Mouse (Mus musculus) kidney, postnatal 0 days (tissue): Measurements from ENCODE around the gene Cyp4a10. TPM values are rescaled to one million over a fixed set of nuclear protein-coding genes. Genes with fewer than 3 reads are reported as not detected.
"Not testable (repeated sequence)": the region's sequence is repeated elsewhere in the genome, so short reads cannot be mapped to it uniquely, and the experiment has no call there.

Experiments used
- ATAC-seq: fragments of 200-750 bp; cut with Nextera tagmentation; replicated peaks from 2 replicates; pipeline ENCODE4 v1.8.0; 2017; ENCODE audit warnings: low read depth, moderate number of reproducible peaks, moderate TSS enrichment, moderate library complexity; ENCODE audit not compliant: low FRiP score
- DNase-seq: peaks from one replicate; pipeline ENCODE4 v3.0.0-alpha.2; 2016; ENCODE audit warnings: low spot score
- H3K27ac ChIP-seq: fragments of 300-500 bp; sonication (generic); 2 replicates; pipeline ENCODE4 v1.5.1; 2014; ENCODE audit warnings: mild to moderate bottlenecking
- H3K27me3 ChIP-seq: fragments of 300-500 bp; sonication (generic); 2 replicates; pipeline ENCODE4 v1.6.1; 2014; ENCODE audit warnings: low read length, mixed read lengths; ENCODE audit not compliant: insufficient read depth
- H3K36me3 ChIP-seq: fragments of 300-500 bp; sonication (generic); 2 replicates; pipeline ENCODE4 v1.6.1; 2014; ENCODE audit warnings: low read length, mixed read lengths; ENCODE audit not compliant: insufficient read depth
- H3K4me1 ChIP-seq: fragments of 300-500 bp; sonication (generic); replicated peaks from 2 replicates; pipeline ENCODE4 v1.6.1; 2014; ENCODE audit warnings: antibody characterized with exemption, low read length, mixed read lengths; ENCODE audit not compliant: insufficient read depth
- H3K4me2 ChIP-seq: fragments of 300-500 bp; sonication (generic); 2 replicates; pipeline ENCODE4 v1.6.1; 2014; ENCODE audit warnings: mild to moderate bottlenecking, low read length, moderate library complexity, mixed read lengths
- H3K4me3 ChIP-seq: fragments of 300-500 bp; sonication (generic); replicated peaks from 2 replicates; pipeline ENCODE4 v1.5.1; 2014; ENCODE audit warnings: low read depth, low read length
- H3K9ac ChIP-seq: fragments of 300-500 bp; sonication (generic); 2 replicates; pipeline ENCODE4 v1.6.1; 2014; ENCODE audit warnings: low read depth, low read length
- H3K9me3 ChIP-seq: fragments of 300-500 bp; sonication (generic); replicated peaks from 2 replicates; pipeline ENCODE4 v1.6.1; 2016; ENCODE audit warnings: low read length, inconsistent platforms, mixed read lengths
- CTCF ChIP-seq: IDR thresholded peaks from 2 replicates; pipeline ENCODE4 v1.5.1; 2016; ENCODE audit warnings: antibody characterized with exemption, low read depth, mild to moderate bottlenecking, moderate library complexity
- WGBS: fragments of 180-500 bp; shearing (Covaris S2); extraction: QIAGEN DNeasy Blood & Tissue Kit; methylation state at CpG from one replicate; pipeline ENCODE4 v1.1.7; 2014; 5-methylcytosine and 5-hydroxymethylcytosine counted together
- polyA plus RNA-seq: library from polyadenylated mRNA; unstranded; fragments of >200 nt; fragmentation: Nextera tagmentation; extraction: Ambion mirVana; gene quantifications from 2 replicates; pipeline ENCODE4 v1.2.1, GENCODE M21; 2015

Gene Cyp4a10
- 34.7 and 35.5 TPM in 2 replicates for polyA plus RNA-seq

GRCm38 (mm10) chr4:115518000-115518399, at the start of gene Cyp4a10:
Gene Cyp4a10 (plus strand): TSS chr4:115518264.
- not testable (repeated sequence) for H3K27me3 ChIP-seq, H3K4me3 ChIP-seq, H3K36me3 ChIP-seq, H3K9me3 ChIP-seq, H3K27ac ChIP-seq, H3K4me1 ChIP-seq, H3K4me2 ChIP-seq, H3K9ac ChIP-seq, DNase-seq
- ATAC-seq: peak; percentile 66
- WGBS: 81% methylated on average over 5 of the region's 5 CpGs

GRCm38 (mm10) chr4:115473585-115473984, 44.5 kb upstream of the Cyp4a10 start:
- not testable (repeated sequence) for DNase-seq, H3K27me3 ChIP-seq, H3K4me2 ChIP-seq, H3K27ac ChIP-seq, H3K4me3 ChIP-seq, ATAC-seq, H3K9ac ChIP-seq, H3K36me3 ChIP-seq, H3K4me1 ChIP-seq, H3K9me3 ChIP-seq
- 77% methylated on average over 3 of the region's 3 CpGs for WGBS

DNA sequence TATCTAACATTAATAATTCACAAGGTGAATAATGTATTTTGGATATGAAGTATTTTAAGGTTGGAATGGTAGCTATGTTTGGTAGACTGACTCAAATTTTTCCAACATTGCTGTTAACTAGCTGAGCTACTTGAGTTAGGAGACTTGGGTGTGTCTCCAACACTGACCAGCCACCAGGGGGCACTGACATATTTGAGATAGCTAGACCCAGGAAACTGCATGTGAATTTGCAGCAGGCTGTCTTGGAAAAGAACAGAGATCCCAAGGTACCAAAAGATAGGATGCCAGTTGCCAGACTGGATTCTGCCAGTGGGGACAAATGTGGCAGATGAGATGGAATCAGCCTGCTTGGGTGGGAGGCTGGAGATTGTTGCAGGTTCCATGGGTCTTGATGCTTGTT, 42.0 kb upstream of the Cyp4a10 start:
- not testable (repeated sequence) for H3K4me3 ChIP-seq, H3K4me2 ChIP-seq, H3K36me3 ChIP-seq, H3K27me3 ChIP-seq, H3K4me1 ChIP-seq, H3K9me3 ChIP-seq, ATAC-seq, H3K9ac ChIP-seq, H3K27ac ChIP-seq
- TF ChIP-seq CTCF: peak; percentile 62
- DNase-seq: peak; percentile 32

DNA sequence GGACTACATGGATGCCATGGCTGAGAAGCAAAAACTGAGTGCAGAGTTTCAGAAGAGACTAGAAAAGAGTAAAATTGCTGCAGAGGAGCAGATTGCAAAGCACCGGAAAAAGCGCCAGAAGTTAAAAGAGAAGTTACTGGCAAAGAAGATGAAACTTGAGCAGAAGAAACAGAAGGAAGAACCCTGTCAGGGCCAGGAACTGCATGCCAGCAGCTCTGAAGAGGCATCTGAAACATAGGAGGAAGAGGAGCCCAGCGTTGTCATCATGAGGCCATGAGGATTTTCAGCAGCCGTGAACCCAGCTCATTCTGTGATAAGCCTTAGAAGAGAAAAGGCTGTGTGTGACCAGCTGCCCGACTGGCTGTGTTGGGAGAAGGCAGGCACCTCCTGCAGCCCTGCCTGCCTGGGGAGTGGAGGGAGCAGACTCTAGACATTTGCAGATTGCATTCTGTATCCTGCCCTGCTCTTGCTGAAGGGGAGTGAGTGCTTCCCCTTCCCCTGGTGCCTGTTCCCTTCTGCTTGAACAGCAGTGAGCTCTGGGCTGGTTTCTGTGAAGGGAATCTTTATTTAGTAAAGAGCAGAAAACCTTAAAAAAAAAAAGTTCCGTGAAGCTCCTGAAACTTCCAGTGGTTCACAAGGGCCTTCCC, 36.9 kb upstream of the Cyp4a10 start:
- ATAC-seq: no peak
- H3K4me2 ChIP-seq: no peak overlapping the region
- H3K9me3 ChIP-seq: no peaks in the 10 kb centered on the region
- DNase-seq: no peak
- 68% methylated on average over 6 of the region's 6 CpGs for WGBS
- H3K4me3 ChIP-seq: no peak overlapping the region
- no peaks in the 10 kb centered on the region for H3K27me3 ChIP-seq
- H3K9ac ChIP-seq: no peak overlapping the region
- no peaks in the 10 kb centered on the region for H3K36me3 ChIP-seq
- no peak overlapping the region for H3K27ac ChIP-seq
- TF ChIP-seq CTCF: no peak
- no peaks in the 10 kb centered on the region for H3K4me1 ChIP-seq

GRCm38 (mm10) chr4:115496001-115496400, 22.1 kb upstream of the Cyp4a10 start, which contains the start of gene Cyp4a14:
Gene Cyp4a14 (minus strand): TSS chr4:115496142.
- ATAC-seq: no peak
- Histone ChIP-seq H3K9ac (no peak within 1 kb of the TSS), H3K9me3 (no peaks in the 10 kb centered on the region), H3K4me2 (no peak within 1 kb of the TSS), H3K36me3 (no peaks in the 10 kb centered on the region), H3K4me3 (no peak within 1 kb of the TSS), H3K4me1 (no peaks in the 10 kb centered on the region), H3K27me3 (no peaks in the 10 kb centered on the region), H3K27ac (no peak within 1 kb of the TSS)
- no peak for TF ChIP-seq CTCF
- 79% methylated on average over 1 of the region's 1 CpGs for WGBS
- no peak for DNase-seq

DNA sequence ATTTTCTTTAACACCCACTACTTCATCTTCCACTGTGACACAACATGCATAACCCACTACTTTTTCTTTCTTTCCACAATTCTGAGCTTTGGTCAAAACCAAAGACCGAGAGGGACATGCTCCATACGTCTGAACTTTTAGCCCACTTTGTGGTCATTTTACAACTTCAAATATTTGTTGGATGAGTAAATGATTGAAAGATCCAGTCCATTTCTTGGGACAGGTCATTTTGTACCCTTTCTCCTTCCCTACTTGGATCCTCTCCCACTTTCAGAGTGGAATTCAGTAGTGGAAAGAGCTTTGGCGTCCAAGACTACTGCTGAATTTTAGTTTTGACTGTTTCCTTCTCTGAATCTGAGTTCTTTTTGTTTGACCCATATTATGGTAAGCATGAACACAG, 20.6 kb upstream of the Cyp4a10 start:
- ATAC-seq (no peak), DNase-seq (no peak)
- 80% methylated on average over 3 of the region's 3 CpGs for WGBS
- Histone ChIP-seq H3K9me3 (no peaks in the 10 kb centered on the region), H3K27ac (no peak overlapping the region), H3K4me3 (no peak overlapping the region), H3K36me3 (no peaks in the 10 kb centered on the region), H3K9ac (no peak overlapping the region), H3K27me3 (no peaks in the 10 kb centered on the region), H3K4me1 (no peaks in the 10 kb centered on the region), H3K4me2 (no peak overlapping the region)
- no peak for TF ChIP-seq CTCF

DNA sequence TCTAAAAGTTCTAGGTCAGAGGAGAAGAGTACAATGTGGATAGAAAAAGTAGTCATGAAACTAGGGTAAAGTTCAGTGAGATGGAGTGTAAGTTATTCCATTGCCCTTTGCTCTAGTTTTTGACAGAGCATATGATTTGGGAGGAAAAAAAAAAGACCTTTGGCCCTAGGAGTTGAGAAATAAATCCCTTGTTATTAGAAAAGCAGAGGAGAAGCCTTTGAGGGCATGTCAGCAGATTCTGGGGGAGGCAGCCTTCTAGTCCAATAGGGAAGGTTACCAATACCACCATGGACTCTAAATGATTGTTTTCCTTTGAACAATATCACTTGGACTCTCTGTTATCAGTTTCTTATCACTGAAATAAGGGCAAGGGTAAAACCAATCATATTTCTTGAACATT, 4.1 kb upstream of the Cyp4a10 start:
- H3K4me2 ChIP-seq, H3K4me1 ChIP-seq, H3K27ac ChIP-seq, H3K27me3 ChIP-seq, H3K36me3 ChIP-seq, H3K9me3 ChIP-seq, H3K9ac ChIP-seq, H3K4me3 ChIP-seq: not testable (repeated sequence)
- ATAC-seq: peak; percentile 57; the same call in 1 of the 2 replicates
- peak; percentile 7 for DNase-seq
